Mouse (Mus musculus) C3H10T1/2 (cell line): ENCODE results near the gene Olfr159. TPM values are rescaled to one million over a fixed set of nuclear protein-coding genes. Genes with fewer than 3 reads are reported as not detected.

ENCODE experiments used
- polyA plus RNA-seq, 2 experiments: library from polyadenylated mRNA; unstranded; fragments of >200 nt; fragmentation: generic; extraction: Trizol; gene quantifications; one replicate each; pipeline ENCODE4 v1.2.1; 2012; ENCODE audit warnings: missing spikeins in 2 of 2

The Olfr159 gene
- not detected for polyA plus RNA-seq

DNA sequence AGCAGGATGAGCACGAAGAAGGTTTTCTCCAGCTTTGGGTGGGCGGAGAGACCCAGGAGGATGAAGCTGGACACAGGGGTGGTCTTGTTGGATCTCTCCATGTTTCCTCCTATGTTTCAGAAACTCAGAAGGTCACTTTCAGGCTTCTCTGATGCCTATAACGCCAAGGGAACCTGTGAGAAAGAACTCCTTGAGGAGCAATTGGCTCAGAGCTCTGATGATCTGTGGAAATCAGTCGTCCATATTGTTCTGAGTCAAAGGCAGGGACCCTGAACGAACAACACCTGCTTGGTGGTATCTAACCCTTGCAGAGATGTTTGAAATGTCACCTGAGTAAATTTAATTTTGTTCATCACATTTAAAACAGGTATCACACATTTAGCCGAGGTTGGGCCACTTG lies at the start of gene Olfr159:
Gene Olfr159, minus strand, starts transcription at position 101 of the 400 bp plus-strand sequence.

DNA sequence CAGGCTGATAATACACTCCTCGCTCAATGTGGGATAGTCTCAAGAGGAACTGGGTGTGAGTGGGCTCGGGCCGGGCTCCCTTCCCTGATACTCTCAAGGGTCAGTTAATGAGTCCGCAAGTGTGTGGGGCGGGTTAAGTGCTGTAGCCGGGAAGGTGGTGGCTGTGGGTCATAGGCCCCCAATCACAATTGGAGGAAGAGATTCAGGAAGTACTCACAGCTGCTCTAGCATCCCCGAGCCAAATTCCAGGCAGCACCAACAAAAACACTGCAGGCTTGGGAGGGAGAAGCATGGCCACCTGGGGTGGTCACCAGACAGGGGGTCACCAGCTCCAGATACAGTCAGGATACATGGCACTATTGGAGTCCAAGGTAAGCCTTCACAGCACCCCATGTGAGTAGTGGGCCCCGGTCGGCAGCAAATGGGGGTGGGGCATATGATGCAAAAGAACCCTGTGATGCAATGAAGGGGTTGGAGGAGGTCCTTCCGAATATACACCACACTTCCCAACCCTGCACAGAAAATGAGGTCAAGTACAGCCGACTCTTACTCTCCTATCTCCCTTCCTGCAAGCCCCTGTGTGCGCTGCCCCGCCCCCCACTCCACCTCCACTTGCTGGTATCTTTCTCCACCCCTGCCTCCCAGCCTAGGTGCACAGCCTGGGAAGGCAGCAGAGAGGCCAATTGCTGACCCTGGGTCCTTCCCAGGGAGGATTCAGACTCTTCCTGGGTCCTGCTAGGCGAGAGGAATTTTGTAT lies 40.8 kb downstream of the Olfr159 start, which contains the start of gene Spaar:
Gene Spaar, plus strand, starts transcription at position 241 of the 757 bp plus-strand sequence.

DNA sequence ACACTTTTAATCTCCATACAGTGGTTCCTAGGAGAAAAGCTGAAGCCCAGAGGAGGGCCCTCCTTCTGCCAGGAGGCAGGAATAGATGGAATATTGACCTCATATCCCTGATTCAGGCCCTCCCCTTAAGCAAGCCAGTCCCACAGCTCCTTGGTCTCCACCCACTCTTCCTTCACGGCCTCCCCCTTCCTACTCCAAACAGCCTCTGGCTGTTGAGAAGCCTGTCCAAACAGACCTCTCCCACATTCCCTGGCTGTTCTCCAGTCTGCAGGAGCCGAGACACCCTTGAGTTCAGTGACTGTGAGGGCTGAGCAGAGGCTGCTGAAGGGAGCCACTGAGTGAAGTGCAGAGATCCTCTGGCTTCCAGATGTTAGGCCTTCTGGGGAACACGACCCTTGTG lies 43.8 kb downstream of the Olfr159 start, which contains the start of gene Hrct1:
Gene Hrct1, plus strand, starts transcription at position 194 of the 400 bp plus-strand sequence.

Other genes with a start within 250 kb of the Olfr159 start
- gene Tpm2, start 247.2 kb downstream of the Olfr159 start, polyA plus RNA-seq: 100 to 1,000 TPM; 317 to 365 TPM
- gene Creb3, start 208.7 kb downstream of the Olfr159 start, polyA plus RNA-seq: 10 to 100 TPM; 42.0 to 72.5 TPM
- gene Tln1, start 208.3 kb downstream of the Olfr159 start, polyA plus RNA-seq: 100 to 1,000 TPM in 1 of 2 experiments, 10 to 100 TPM in 1; 65.6 to 138 TPM
- 10 to 100 TPM in 1 of 2 experiments, 1 to 10 TPM in 1; 8.5 to 22.7 TPM for gene Rgp1, start 192.3 kb downstream of the Olfr159 start, polyA plus RNA-seq
- gene Gba2, start 192.1 kb downstream of the Olfr159 start, polyA plus RNA-seq: 10 to 100 TPM in 1 of 2 experiments, 1 to 10 TPM in 1; 2.0 to 10.2 TPM
- gene Msmp, start 186.5 kb downstream of the Olfr159 start, polyA plus RNA-seq: under 1 TPM in 1 of 2 experiments, not detected in 1; 0.09 TPM
- 10 to 100 TPM in 1 of 2 experiments, 1 to 10 TPM in 1; 5.4 to 63.4 TPM for gene Npr2, start 139.1 kb downstream of the Olfr159 start, polyA plus RNA-seq
- gene Spag8, start 117.4 kb downstream of the Olfr159 start, polyA plus RNA-seq: under 1 TPM; 0.02 to 0.26 TPM
- 100 to 1,000 TPM in 1 of 2 experiments, 10 to 100 TPM in 1; 99.0 to 148 TPM for gene Hint2, start 114.5 kb downstream of the Olfr159 start, polyA plus RNA-seq
- 1 to 10 TPM in 1 of 2 experiments, under 1 TPM in 1; 0.16 to 3.7 TPM for gene Tmem8b, start 102.0 kb downstream of the Olfr159 start, polyA plus RNA-seq
- gene Fam221b, start 101.9 kb downstream of the Olfr159 start, polyA plus RNA-seq: 1 to 10 TPM; 3.9 to 6.0 TPM
- gene Olfr70, start 70.2 kb downstream of the Olfr159 start, polyA plus RNA-seq: under 1 TPM in 1 of 2 experiments, not detected in 1; 0.01 TPM
- gene Olfr71, start 60.8 kb downstream of the Olfr159 start, polyA plus RNA-seq: not detected
- 1 to 10 TPM; 2.0 to 2.5 TPM for gene Hrct1, start 43.8 kb downstream of the Olfr159 start, polyA plus RNA-seq
- gene Spaar, start 41.0 kb downstream of the Olfr159 start, polyA plus RNA-seq: under 1 TPM; 0.01 to 0.02 TPM
- not detected for gene Olfr156, start 52.9 kb upstream of the Olfr159 start, polyA plus RNA-seq
- gene Olfr157, start 69.2 kb upstream of the Olfr159 start, polyA plus RNA-seq: not detected
- not detected for gene Olfr155, start 80.6 kb upstream of the Olfr159 start, polyA plus RNA-seq
- 1 to 10 TPM in 1 of 2 experiments, under 1 TPM in 1; 0.06 to 6.3 TPM for gene Reck, start 104.5 kb upstream of the Olfr159 start, polyA plus RNA-seq
- 10 to 100 TPM; 45.6 to 68.0 TPM for gene Glipr2, start 186.4 kb upstream of the Olfr159 start, polyA plus RNA-seq
- gene Ccin, start 212.5 kb upstream of the Olfr159 start, polyA plus RNA-seq: under 1 TPM in 1 of 2 experiments, not detected in 1; 0.09 TPM
- gene Clta, start 233.4 kb upstream of the Olfr159 start, polyA plus RNA-seq: 100 to 1,000 TPM; 487 to 576 TPM